Mouse (Mus musculus) right cerebral cortex, postnatal 36 days (tissue): ENCODE measurements around the gene Slc24a2.

Source experiments
- DNase-seq, 2 experiments: peaks; one replicate each; pipeline ENCODE4 v3.0.0; 2022; ENCODE audit warnings: low spot score in 2 of 2, mixed read lengths in 1 of 2

The Slc24a2 gene

GRCm38 (mm10) chr4:87229960-87230551, at the start of gene Slc24a2:
Gene Slc24a2, minus strand, starts transcription at chr4:87230477.
- DNase-seq = peak; percentile 53 to 59

- DNase-seq = no peak
Observed at GRCm38 (mm10) chr4:87274825-87275224, 44.5 kb upstream of the Slc24a2 start.

- no peak for DNase-seq
Observed at GRCm38 (mm10) chr4:87274276-87274675, 44.0 kb upstream of the Slc24a2 start.

- peak; percentile 49 to 81 for DNase-seq
Observed at GRCm38 (mm10) chr4:87273476-87273875, 43.2 kb upstream of the Slc24a2 start.

GRCm38 (mm10) chr4:87229224-87229959, 885 bp downstream of the Slc24a2 start:
- DNase-seq = no peak

- no peak for DNase-seq
Observed at GRCm38 (mm10) chr4:87221586-87221985, 8.7 kb downstream of the Slc24a2 start.

- DNase-seq = no peak
Observed at GRCm38 (mm10) chr4:87218196-87218595, 12.1 kb downstream of the Slc24a2 start.

GRCm38 (mm10) chr4:87211344-87211978, 18.8 kb downstream of the Slc24a2 start:
- DNase-seq = no peak

- DNase-seq = no peak
Observed at GRCm38 (mm10) chr4:87210533-87210932, 19.7 kb downstream of the Slc24a2 start.

- DNase-seq = no peak
Observed at GRCm38 (mm10) chr4:87202081-87202480, 28.2 kb downstream of the Slc24a2 start.

- DNase-seq = no peak
Observed at GRCm38 (mm10) chr4:87201229-87201628, 29.0 kb downstream of the Slc24a2 start.

GRCm38 (mm10) chr4:87184147-87184930, 45.9 kb downstream of the Slc24a2 start:
- DNase-seq = no peak

GRCm38 (mm10) chr4:87177116-87177515, 53.2 kb downstream of the Slc24a2 start:
- no peak for DNase-seq

- DNase-seq = no peak
Observed at GRCm38 (mm10) chr4:87163945-87164344, 66.3 kb downstream of the Slc24a2 start.

GRCm38 (mm10) chr4:87158053-87158452, 72.2 kb downstream of the Slc24a2 start:
- no peak for DNase-seq

GRCm38 (mm10) chr4:87151990-87152389, 78.3 kb downstream of the Slc24a2 start:
- peak in 1 of 2 experiments; percentile 50 for DNase-seq

GRCm38 (mm10) chr4:87149584-87149983, 80.7 kb downstream of the Slc24a2 start:
- DNase-seq = no peak

GRCm38 (mm10) chr4:87141590-87142365, 88.5 kb downstream of the Slc24a2 start:
- no peak for DNase-seq

- peak in 1 of 2 experiments; percentile 39 for DNase-seq
Observed at GRCm38 (mm10) chr4:87140901-87141300, 89.4 kb downstream of the Slc24a2 start.

- no peak for DNase-seq
Observed at GRCm38 (mm10) chr4:87132525-87132924, 97.8 kb downstream of the Slc24a2 start.

GRCm38 (mm10) chr4:87126756-87127155, 103.5 kb downstream of the Slc24a2 start:
- peak; percentile 53 to 77 for DNase-seq
